Mouse (Mus musculus) telencephalon, adult 2 months (tissue): Measurements from ENCODE around the gene Pax5.

ENCODE experiments used
- DNase-seq: peaks from one replicate; pipeline ENCODE4 v3.0.0-alpha.2; 2011; ENCODE audit warnings: low read depth, low spot score

Gene Pax5

DNA sequence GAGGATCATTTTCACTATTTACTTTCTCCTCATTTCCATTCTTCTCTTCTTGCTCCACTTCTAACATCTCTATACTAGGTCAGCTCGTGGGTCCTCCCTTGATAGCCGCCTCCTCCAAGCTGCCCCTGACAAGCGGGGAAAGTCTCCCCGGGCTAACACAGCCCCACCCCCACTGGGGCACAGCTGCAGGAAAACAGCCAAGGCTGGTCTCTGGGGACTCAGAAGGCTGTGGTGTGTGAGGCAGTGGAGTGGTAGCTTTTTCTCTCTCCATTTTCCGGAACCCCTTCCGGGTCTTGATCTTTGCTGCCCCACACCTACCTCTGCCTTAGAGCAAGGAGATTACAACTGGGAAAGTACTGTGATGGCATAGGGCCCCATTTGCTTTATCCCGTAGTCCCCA, 4.3 kb downstream of the Pax5 start:
- no peak for DNase-seq

DNA sequence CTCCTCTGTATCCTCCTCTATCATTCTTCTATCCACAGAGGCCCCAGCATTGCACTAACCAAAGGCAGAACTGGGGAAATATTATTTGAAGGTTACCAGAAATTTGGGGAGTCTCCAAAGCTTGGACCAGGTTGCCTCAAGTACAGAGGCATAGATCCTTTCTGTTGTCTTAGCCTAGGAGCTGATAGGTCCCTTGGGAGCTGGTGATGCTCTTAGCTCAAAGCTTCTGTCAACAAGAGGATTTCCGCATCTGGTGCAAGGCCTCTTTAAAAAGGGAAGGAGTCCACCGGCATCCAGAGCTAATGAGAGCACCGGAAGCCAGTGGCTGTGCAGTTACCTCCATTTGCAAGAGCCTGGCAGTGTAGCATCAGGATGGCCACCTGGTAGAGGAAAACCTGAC, 5.1 kb downstream of the Pax5 start:
- DNase-seq, result no peak

DNA sequence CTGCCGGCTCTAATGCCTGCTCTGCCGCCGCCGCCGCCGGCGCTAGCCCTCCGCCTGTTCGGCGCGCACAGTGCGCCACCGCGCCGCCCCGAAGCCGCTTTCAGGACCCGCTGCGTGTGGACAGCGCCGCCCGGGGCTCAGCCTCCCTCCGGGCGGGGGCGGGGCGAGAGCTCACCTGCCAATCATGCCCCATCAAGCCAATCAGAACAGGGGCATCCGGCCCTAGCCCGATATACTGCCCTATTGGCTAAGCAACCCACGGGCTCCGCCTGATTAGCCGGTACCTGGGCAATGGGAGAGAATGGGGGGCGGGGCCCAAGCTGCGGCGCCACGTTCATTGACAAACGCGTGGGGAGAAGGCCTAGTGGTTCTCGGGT, 5.9 kb downstream of the Pax5 start:
- no peak for DNase-seq

DNA sequence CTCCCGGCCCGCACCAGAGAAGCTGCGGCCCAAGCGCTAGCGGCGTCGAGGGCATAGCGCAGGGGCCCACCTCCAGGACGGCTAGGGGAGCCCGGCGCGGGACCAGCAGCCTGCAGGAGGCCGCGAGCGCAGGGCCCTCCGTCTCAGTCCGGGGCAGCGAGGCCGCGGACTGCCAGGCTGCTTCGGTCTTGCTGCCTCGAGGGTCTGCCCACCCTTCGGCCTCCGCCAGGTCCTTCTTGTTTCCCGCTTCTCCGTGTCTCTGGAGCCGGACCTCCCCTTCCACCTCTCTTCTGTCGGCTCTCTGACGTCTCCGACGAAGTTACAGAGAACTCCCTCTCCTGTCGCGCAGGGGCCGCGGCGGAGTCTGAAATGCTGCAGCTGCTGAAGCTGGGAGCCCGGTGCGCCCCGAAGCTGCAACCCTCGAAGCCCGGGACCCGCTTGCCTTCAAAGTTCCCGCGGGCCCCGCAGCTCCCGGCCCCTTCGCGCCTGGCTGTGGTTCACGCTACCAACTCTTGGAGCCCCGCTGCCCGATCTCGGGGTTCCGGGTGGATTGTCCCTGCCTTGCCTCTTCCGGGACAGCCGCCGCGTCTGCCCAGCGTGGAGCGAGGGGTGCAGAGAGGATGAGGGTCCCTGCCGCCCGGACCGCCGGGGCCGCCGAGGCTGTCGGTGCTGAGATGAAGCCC, 6.5 kb downstream of the Pax5 start:
- no peak for DNase-seq

DNA sequence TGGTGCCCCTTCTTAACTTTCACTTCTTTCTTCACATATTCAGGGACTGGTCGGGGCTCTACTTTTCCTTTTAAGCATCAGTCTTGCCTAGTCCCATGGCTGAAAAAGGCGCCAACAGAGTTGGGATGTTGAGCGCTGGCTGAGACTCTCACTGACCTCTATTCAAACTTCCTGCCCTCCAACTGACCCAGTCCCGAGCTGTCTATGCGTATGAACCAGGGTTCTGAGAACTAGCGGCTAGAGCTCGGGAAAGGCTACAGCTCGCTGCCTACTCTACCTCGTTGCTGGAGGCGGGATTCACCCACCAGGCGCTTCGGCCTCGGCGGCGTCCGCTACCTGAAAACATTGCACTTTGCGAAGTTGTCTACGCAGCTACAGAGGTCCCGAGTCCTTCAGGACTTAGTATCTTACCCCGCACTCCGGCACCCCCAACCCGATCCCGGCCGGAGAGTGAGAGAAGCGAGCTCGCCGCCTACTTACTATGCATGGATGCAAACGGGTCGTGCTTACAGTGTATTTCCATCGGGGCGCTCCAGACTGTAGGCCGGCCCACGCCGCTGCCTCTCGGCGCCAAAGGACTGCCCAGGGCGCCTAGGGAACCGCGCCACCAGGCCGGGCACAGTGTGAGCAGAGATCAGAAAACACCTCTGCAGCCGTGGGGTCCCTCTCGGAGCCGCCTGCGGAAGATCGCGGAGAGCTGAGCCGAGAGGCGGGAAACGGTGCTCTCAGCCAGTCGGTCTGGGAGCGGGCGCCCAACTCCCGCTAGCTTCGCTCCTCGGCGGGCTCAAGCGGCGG, 7.2 kb downstream of the Pax5 start:
- DNase-seq, result no peak

DNA sequence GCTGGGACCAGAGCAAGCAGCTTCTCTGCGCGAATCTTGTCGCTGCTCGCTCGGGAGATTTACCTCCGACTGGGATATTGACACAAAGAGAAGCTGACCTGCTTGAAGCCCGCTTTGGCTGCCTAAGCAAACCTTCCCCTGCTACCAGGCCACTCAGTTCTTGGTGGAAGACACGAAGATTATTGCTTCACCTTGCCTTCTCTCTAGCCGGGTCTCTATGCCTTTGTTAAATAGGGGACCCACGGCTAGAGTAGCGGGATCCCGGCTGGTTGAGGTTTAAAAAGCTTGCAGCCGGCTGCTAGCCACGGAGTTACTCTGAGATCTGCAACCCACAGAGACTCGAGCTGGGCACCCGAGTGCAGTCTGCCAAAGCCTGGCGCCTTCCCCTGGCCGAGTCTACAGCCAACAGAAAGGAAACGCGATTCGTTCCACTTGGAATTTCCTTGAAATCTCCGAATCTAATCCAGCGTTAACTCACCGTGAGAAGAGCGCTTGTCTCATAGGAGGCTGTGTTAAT, 8.2 kb downstream of the Pax5 start:
- DNase-seq, result no peak

DNA sequence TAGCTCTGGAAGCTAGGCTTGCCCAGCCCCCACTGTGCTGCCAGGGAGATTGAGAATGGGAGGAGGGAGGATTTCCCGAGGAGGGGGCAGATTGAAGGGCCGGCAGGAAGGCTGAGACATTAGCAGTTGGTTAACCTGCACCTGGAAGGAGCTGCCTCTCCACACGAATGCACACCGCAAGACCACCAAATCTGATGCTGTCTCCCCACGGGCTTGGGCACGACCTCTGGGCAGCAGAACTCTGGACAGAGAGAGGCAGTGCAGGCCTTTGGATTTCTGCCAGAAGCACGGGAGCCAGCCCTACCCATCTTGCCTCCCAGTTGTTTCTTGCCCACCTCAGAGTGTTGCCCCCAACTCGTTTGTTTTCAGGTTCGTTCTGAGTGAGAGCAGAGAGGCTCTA, 8.8 kb downstream of the Pax5 start:
- DNase-seq, result no peak

- no peak for DNase-seq
Observed at GRCm38 (mm10) chr4:44696676-44697075, 13.6 kb downstream of the Pax5 start.

DNA sequence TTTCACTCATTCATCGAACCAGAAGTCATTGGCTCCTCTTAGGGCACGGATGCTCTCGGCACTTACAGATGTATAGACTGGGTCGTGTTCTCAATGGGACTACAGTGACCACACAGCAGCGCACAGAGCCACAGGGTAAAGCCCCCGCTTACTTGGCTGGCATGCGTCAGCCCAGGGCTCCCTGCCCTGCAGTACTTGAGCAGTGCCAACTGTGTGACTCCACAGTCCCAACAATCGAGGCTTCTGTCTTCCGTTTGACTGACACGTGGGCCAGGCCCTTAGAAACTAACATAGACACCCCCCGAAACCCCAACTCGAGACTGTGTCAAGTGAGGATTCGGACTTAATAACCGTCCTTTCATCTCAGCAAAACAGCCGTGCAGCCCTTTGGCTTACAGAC, 15.9 kb downstream of the Pax5 start:
- DNase-seq, result no peak

DNA sequence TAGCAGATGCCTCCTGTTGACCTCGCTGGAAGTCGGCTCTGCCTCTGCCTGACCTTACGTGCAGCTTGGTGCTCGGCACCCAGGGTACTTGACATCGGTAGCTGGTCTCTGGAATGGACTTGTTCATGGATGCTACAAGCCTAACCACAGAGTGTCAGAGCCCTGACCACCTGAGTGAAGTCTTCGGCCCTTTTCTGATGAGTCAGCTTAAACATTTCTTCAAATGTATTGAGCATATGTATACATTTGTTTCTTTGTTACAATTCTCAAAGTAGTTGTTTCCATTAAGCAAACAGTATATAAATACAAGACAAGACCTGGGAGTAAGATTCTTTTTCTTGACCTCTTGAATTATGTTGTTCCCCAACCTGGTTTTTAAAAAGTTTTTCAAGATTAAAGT, 24.7 kb downstream of the Pax5 start:
- no peak for DNase-seq

- no peak for DNase-seq
Observed at GRCm38 (mm10) chr4:44680242-44680897, 29.9 kb downstream of the Pax5 start.

DNA sequence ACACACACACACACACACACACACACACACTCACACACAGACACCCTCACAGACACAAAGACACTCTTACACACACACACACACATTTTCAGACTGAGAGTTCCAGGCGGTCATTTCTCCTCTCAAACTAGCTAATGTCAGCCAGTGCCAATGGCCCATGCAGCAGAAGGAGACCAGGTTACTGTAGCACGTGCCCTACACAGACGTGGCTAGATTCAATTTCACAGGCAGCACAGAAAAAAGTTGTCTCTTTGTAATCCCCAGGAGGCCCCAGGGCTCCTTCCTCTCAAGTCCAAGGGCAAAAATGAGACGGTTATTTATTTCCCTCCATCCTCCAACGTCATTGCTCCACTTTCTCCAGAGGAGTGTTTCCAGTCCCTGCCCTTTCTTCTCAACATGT, 31.6 kb downstream of the Pax5 start:
- no peak for DNase-seq

GRCm38 (mm10) chr4:44678026-44678425, 32.3 kb downstream of the Pax5 start:
- no peak for DNase-seq

- no peak for DNase-seq
Observed at GRCm38 (mm10) chr4:44674973-44675372, 35.3 kb downstream of the Pax5 start.

- no peak for DNase-seq
Observed at GRCm38 (mm10) chr4:44673726-44674125, 36.6 kb downstream of the Pax5 start.

- DNase-seq, result no peak
Observed at GRCm38 (mm10) chr4:44672216-44672937, 37.9 kb downstream of the Pax5 start.

DNA sequence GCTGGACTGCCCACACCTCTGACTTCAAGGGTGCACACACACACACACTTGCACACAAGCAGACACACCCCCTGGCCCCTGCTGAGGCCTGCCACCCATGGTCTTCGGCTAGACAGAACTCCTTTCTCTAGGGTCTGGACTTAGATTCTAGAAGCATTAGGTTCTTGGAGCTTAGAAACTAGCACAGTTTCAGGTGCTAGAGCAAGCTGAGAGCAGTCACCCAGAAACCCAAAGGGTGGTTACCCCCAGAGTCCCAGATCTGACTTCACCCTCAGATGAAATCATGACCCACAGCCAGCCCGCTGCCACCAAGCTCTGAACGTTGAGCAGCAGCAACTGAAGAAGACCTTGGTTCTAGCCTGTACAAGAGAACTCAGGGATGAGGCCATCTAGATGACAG, 38.8 kb downstream of the Pax5 start:
- DNase-seq, result no peak

DNA sequence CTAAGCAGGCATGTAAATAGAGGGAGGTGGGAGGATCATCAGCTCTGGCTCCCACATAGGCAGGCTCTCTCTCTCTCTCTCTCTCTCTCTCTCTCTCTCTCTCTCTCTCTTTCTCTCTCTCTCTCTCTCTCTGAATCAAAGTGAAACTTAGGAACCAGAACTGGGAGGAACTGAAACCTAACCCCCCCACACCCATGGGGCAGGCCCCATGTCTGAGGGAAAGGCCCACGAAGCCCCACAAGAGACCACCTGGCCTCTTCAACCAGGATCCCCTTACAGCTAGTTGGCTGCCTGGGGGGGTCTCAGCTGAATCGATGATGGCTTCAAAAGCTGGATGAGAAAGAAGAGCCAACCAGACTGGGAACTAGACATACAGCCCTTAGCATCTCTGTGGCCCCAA, 39.3 kb downstream of the Pax5 start:
- no peak for DNase-seq

DNA sequence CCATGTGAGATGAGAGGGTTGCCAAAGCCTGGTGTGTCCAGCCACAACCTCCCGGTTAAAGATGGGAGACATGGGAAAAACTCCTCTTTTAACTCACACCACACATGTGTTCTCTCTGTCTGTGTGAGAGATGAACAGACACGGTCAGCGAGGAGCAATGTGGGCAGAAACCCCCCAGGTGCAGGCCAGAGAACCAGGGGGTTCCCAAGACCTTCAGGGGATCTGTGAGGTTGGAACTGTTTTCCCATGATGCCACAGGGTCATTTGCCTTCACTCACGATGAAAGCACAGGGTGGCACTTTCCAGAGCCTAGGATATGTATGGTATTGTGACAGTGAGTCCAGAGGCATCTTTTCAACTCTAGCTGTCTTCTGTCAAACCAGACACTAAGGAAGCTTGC, 39.9 kb downstream of the Pax5 start:
- no peak for DNase-seq

- no peak for DNase-seq
Observed at GRCm38 (mm10) chr4:44669485-44670181, 40.7 kb downstream of the Pax5 start.

DNA sequence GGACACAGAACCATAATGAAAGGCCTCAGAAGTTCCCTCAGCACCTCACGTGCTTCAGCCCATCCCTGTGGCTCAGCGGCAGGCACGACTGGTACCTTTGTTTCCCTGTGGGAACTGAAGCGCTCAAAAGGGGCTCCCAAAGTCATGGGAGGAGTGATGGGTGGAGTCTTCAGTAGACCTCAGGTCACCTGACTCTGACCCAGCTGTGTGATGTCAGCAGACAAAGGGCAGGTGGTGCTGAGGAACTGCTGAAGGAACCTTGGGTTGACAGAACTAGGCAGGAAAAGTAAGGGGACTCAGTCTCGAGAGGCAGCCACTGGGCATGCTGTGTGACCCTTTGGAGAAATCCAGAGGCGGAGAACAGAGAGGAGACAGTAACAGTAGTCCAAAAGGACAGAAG, 41.7 kb downstream of the Pax5 start:
- DNase-seq, result no peak
